Mouse (Mus musculus) megakaryocyte, embryonic 14.5 days (primary cell): ENCODE data around the gene Mt1.

Experiments
- FLI1 ChIP-seq: IDR thresholded peaks from 2 replicates; pipeline ENCODE4 v1.6.1; 2012; ENCODE audit warnings: low read length, inconsistent platforms, mixed read lengths
- GATA1 ChIP-seq: IDR thresholded peaks from 3 replicates; pipeline ENCODE4 v1.6.1; 2012; ENCODE audit warnings: mixed read lengths, low read length, inconsistent platforms, borderline replicate concordance

- TF ChIP-seq GATA1 = no peak
- TF ChIP-seq FLI1 = no peak
Measured at GRCm38 (mm10) chr8:94186542-94186941, 7.7 kb downstream of the Mt1 start.
